Mouse (Mus musculus) forebrain, postnatal 0 days (tissue): ENCODE measurements around the gene Ldlrad3. TPM values are rescaled to one million over a fixed set of nuclear protein-coding genes. Genes with fewer than 3 reads are reported as not detected.

Experiments
- ATAC-seq: fragments of 200-750 bp; cut with Nextera tagmentation; 2 replicates; pipeline ENCODE4 v1.8.0; 2017; ENCODE audit warnings: mild to moderate bottlenecking, moderate library complexity
- DNase-seq: peaks from one replicate; pipeline ENCODE4 v3.0.0-alpha.2; 2015
- H3K27ac ChIP-seq: fragments of 300-500 bp; sonication (generic); 2 replicates; pipeline ENCODE4 v1.5.1; 2014; ENCODE audit warnings: low read depth, mild to moderate bottlenecking, antibody characterized with exemption, low read length, moderate library complexity, mixed read lengths
- H3K27me3 ChIP-seq: fragments of 300-500 bp; sonication (generic); 2 replicates; pipeline ENCODE4 v1.6.1; 2014; ENCODE audit warnings: mild to moderate bottlenecking, low read length, mixed read lengths; ENCODE audit not compliant: insufficient read depth
- H3K36me3 ChIP-seq: fragments of 300-500 bp; sonication (generic); 2 replicates; pipeline ENCODE4 v1.6.1; 2014; ENCODE audit warnings: mild to moderate bottlenecking, moderate library complexity; ENCODE audit not compliant: insufficient read depth
- H3K4me1 ChIP-seq: fragments of 300-500 bp; sonication (generic); 2 replicates; pipeline ENCODE4 v1.6.1; 2014; ENCODE audit warnings: antibody characterized with exemption; ENCODE audit not compliant: insufficient read depth
- H3K4me2 ChIP-seq: fragments of 300-500 bp; sonication (generic); 2 replicates; pipeline ENCODE4 v1.6.1; 2014; ENCODE audit warnings: low read depth, mild to moderate bottlenecking, moderate library complexity
- H3K4me3 ChIP-seq: fragments of 300-500 bp; sonication (generic); 2 replicates; pipeline ENCODE4 v1.5.1; 2014; ENCODE audit warnings: low read depth, low read length, mixed read lengths
- H3K9ac ChIP-seq: fragments of 300-500 bp; sonication (generic); 2 replicates; pipeline ENCODE4 v1.6.1; 2014; ENCODE audit warnings: mild to moderate bottlenecking
- H3K9me3 ChIP-seq: fragments of 300-500 bp; sonication (generic); 2 replicates; pipeline ENCODE4 v1.6.1; 2016; ENCODE audit warnings: low read length
- CTCF ChIP-seq: sonication (generic); IDR thresholded peaks from 2 replicates; pipeline ENCODE4 v1.5.1; 2016; ENCODE audit warnings: antibody characterized with exemption, control low read depth, low read depth
- WGBS: fragments of 180-500 bp; shearing (Covaris S2); extraction: QIAGEN DNeasy Blood & Tissue Kit; methylation state at CpG from one replicate; pipeline ENCODE4 v1.1.7; 2014; 5-methylcytosine and 5-hydroxymethylcytosine counted together
- polyA plus RNA-seq: library from polyadenylated mRNA; unstranded; fragments of >200 nt; fragmentation: Nextera tagmentation; extraction: Ambion mirVana; gene quantifications from 2 replicates; pipeline ENCODE4 v1.2.1, GENCODE M21; 2015
- total RNA-seq: library from RNA; depleted of rRNA; stranded (reverse); fragments of >200 nt; gene quantifications from 2 replicates; pipeline ENCODE4 v1.2.3, GENCODE M21; 2014

Gene Ldlrad3
- total and polyA plus RNA-seq, 2 experiments from 2014 or later: 20.9 to 23.4 TPM

- no peak for TF ChIP-seq CTCF
- peak; percentile 66 for ATAC-seq
Observed at GRCm38 (mm10) chr2:102201198-102201948, 15.2 kb upstream of the Ldlrad3 start.

GRCm38 (mm10) chr2:102197332-102197731, 11.1 kb upstream of the Ldlrad3 start:
- DNase-seq (no peak), ATAC-seq (no peak)
- Histone ChIP-seq H3K9ac (no peak overlapping the region), H3K4me2 (no peak overlapping the region), H3K9me3 (no peaks in the 10 kb centered on the region), H3K4me3 (no peak overlapping the region), H3K27me3 (no peaks in the 10 kb centered on the region), H3K36me3 (no peaks in the 10 kb centered on the region), H3K4me1 (no peaks in the 10 kb centered on the region), H3K27ac (no peak overlapping the region)
- no peak for TF ChIP-seq CTCF
- 84% methylated on average over 1 of the region's 1 CpGs for WGBS

More at GRCm38 (mm10) chr2:102201198-102201948, 15.2 kb upstream of the Ldlrad3 start:
- no peak overlapping the region for H3K4me3 ChIP-seq
- H3K27me3 ChIP-seq: no peaks in the 10 kb centered on the region
- H3K9me3 ChIP-seq: no peaks in the 10 kb centered on the region
- WGBS: 69% methylated on average over 13 of the region's 14 CpGs
- DNase-seq: no peak
- H3K4me2 ChIP-seq: no peak overlapping the region
- no peak overlapping the region for H3K9ac ChIP-seq
- H3K27ac ChIP-seq: 0 out of 2 replicates have a peak overlapping the region, but pooled peaks have one; percentile 3
- no peaks in the 10 kb centered on the region for H3K36me3 ChIP-seq
- no peaks in the 10 kb centered on the region for H3K4me1 ChIP-seq

- Histone ChIP-seq H3K36me3 (no peaks in the 10 kb centered on the region), H3K4me3 (no peak overlapping the region), H3K4me2 (no peak overlapping the region), H3K27me3 (no peaks in the 10 kb centered on the region), H3K4me1 (no peaks in the 10 kb centered on the region), H3K27ac (no peak overlapping the region), H3K9me3 (no peaks in the 10 kb centered on the region), H3K9ac (no peak overlapping the region)
- DNase-seq (no peak), ATAC-seq (no peak)
- WGBS: 60% methylated on average over 8 of the region's 8 CpGs
- TF ChIP-seq CTCF: no peak
Observed at GRCm38 (mm10) chr2:102196709-102197108, 10.5 kb upstream of the Ldlrad3 start.

- DNase-seq (no peak), ATAC-seq (no peak)
- Histone ChIP-seq H3K4me3 (no peak overlapping the region), H3K27me3 (no peaks in the 10 kb centered on the region), H3K4me1 (no peaks in the 10 kb centered on the region), H3K27ac (no peak overlapping the region), H3K9me3 (no peaks in the 10 kb centered on the region), H3K4me2 (no peak overlapping the region), H3K9ac (no peak overlapping the region), H3K36me3 (no peaks in the 10 kb centered on the region)
- WGBS: 88% methylated on average over 4 of the region's 4 CpGs
- TF ChIP-seq CTCF: no peak
Observed at GRCm38 (mm10) chr2:102195494-102195893, 9.3 kb upstream of the Ldlrad3 start.

GRCm38 (mm10) chr2:102194247-102194646, 8.1 kb upstream of the Ldlrad3 start:
- WGBS: 74% methylated on average over 4 of the region's 4 CpGs
- H3K4me3 ChIP-seq: no peak overlapping the region
- ATAC-seq (no peak), DNase-seq (no peak)
- H3K4me2 ChIP-seq: no peak overlapping the region
- H3K36me3 ChIP-seq: no peaks in the 10 kb centered on the region
- no peak overlapping the region for H3K27ac ChIP-seq
- no peak for TF ChIP-seq CTCF
- no peaks in the 10 kb centered on the region for H3K27me3 ChIP-seq
- H3K9ac ChIP-seq: no peak overlapping the region
- no peaks in the 10 kb centered on the region for H3K9me3 ChIP-seq
- H3K4me1 ChIP-seq: no peaks in the 10 kb centered on the region

- Histone ChIP-seq H3K36me3 (no peaks in the 10 kb centered on the region), H3K4me1 (no peaks in the 10 kb centered on the region), H3K27me3 (no peaks in the 10 kb centered on the region), H3K4me2 (no peak overlapping the region), H3K4me3 (no peak overlapping the region), H3K9ac (no peak overlapping the region), H3K9me3 (no peaks in the 10 kb centered on the region), H3K27ac (no peak overlapping the region)
- ATAC-seq: no peak
- 93% methylated on average over 16 of the region's 16 CpGs for WGBS
- no peak for DNase-seq
- TF ChIP-seq CTCF: no peak
Observed at GRCm38 (mm10) chr2:102192943-102193820, 7.0 kb upstream of the Ldlrad3 start.

GRCm38 (mm10) chr2:102191736-102192135, 5.6 kb upstream of the Ldlrad3 start:
- Histone ChIP-seq H3K27ac (no peak overlapping the region), H3K4me2 (no peak overlapping the region), H3K9me3 (no peaks in the 10 kb centered on the region), H3K36me3 (no peaks in the 10 kb centered on the region), H3K4me3 (no peak overlapping the region), H3K4me1 (no peaks in the 10 kb centered on the region), H3K27me3 (no peaks in the 10 kb centered on the region), H3K9ac (no peak overlapping the region)
- ATAC-seq: no peak
- 68% methylated on average over 4 of the region's 4 CpGs for WGBS
- DNase-seq: no peak
- no peak for TF ChIP-seq CTCF
